Mouse (Mus musculus): ENCODE results near the gene Ar.

Gene Ar

DNA sequence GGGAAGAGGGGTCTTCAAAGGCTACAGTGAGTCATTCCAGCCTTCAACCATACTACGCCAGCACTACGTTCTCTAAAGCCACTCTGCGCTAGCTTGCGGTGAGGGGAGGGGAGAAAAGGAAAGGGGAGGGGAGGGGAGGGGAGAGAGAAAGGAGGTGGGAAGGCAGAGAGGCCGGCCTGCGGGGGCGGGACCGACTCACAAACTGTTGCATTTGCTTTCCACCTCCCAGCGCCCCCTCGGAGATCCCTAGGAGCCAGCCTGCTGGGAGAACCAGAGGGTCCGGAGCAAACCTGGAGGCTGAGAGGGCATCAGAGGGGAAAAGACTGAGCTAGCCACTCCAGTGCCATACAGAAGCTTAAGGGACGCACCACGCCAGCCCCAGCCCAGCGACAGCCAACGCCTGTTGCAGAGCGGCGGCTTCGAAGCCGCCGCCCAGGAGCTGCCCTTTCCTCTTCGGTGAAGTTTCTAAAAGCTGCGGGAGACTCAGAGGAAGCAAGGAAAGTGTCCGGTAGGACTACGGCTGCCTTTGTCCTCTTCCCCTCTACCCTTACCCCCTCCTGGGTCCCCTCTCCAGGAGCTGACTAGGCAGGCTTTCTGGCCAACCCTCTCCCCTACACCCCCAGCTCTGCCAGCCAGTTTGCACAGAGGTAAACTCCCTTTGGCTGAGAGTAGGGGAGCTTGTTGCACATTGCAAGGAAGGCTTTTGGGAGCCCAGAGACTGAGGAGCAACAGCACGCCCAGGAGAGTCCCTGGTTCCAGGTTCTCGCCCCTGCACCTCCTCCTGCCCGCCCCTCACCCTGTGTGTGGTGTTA is at the start of gene Ar:
Gene Ar (plus strand): TSS at position 239 of the 812 bp plus-strand sequence.
- DNase-seq (ENCODE audit: low read depth in 1 of 2, low spot score in 2 of 2) = no peak

- no peak for DNase-seq (ENCODE audit: low read depth in 1 of 2, low spot score in 2 of 2)
Observed at GRCm38 (mm10) chrX:98149724-98150392, 1.3 kb downstream of the Ar start.

DNA sequence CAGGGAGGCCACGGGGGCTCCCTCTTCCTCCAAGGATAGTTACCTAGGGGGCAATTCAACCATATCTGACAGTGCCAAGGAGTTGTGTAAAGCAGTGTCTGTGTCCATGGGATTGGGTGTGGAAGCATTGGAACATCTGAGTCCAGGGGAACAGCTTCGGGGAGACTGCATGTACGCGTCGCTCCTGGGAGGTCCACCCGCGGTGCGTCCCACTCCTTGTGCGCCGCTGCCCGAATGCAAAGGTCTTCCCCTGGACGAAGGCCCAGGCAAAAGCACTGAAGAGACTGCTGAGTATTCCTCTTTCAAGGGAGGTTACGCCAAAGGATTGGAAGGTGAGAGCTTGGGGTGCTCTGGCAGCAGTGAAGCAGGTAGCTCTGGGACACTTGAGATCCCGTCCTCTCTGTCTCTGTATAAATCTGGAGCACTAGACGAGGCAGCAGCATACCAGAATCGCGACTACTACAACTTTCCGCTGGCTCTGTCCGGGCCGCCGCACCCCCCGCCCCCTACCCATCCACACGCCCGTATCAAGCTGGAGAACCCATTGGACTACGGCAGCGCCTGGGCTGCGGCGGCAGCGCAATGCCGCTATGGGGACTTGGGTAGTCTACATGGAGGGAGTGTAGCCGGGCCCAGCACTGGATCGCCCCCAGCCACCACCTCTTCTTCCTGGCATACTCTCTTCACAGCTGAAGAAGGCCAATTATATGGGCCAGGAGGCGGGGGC is 2.0 kb downstream of the Ar start:
- DNase-seq (ENCODE audit: low read depth in 1 of 2, low spot score in 2 of 2) = no peak

DNA sequence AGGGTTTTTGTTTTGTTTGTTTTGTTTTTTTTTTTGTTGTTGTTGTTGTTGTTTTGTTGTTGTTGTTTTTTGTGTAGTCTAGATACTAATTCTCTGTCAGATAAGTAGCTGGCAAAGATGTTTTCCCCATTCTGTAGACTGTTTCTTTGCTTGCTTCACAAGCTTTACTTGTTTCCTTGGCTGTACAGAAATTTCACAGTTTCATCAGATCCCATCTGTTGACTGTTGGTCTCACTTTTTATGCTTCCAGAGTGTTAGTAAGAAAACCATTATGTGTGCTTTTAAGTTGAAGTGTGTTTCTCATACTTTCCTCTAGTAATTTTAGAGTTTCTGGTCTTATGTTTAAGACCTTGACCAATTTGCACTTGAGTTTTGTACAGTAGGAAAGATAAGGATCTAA is 41.2 kb downstream of the Ar start:
- no peak for DNase-seq (ENCODE audit: low read depth in 1 of 2, low spot score in 2 of 2)

DNA sequence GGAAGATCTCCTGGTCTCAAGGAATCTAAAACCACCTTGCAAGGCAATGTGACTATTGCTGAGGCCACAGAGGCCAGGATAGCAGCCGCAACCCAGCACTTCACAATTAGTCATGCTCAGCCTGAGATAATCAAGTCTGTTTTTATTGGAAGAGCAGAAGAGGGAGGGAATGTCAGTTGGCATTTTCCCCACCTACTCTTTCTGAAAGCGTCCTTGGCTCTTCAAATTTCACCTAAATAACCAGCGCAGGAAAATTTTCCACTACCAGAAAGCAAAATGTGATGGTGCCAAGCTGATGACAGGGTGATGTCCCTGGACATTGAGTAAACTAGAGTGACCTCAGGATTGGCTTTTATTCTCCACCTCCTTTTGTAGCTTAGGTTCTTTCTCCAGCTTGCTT is 57.2 kb downstream of the Ar start:
- DNase-seq (ENCODE audit: low read depth in 1 of 2, low spot score in 2 of 2) = no peak

DNA sequence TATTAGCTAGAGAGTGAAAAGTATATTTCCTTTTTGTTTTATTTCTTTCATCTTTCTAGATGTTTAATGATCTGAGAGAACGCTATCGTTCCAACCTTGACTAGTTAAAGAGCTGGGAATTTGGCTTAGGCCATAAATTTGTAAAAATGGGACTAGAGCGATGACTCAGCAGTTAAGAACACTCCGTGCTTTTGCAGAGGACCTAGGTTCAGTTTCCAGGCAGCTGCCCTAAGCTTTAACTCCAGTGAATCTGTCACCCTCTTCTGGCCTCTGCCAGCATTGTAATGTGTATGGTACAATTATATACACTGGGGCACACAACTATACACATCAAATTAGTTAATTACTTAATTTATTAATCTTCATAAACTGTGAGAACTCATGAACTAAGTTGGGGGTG is 58.6 kb downstream of the Ar start:
- DNase-seq (ENCODE audit: low read depth in 1 of 2, low spot score in 2 of 2) = no peak

DNA sequence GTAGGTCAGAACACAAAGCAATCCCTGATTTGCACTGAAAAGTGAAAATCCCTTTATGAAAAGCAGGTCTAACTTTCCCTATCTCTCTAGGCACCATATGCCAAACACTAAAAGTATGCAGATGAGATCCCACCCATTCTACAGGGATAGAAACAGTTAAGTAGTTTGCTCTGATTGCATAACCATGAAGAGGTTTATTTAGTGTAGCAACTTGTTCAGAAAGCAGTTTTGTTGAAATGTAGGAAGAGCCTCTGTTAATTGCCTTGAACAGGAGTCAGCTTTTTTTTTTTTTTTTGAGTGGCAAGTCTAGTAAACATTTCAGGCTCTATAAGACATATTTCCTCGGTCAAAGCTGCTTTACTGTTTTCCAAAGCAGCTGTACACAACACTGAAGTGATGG is 67.5 kb downstream of the Ar start:
- no peak for DNase-seq (ENCODE audit: low read depth in 1 of 2, low spot score in 2 of 2)

DNA sequence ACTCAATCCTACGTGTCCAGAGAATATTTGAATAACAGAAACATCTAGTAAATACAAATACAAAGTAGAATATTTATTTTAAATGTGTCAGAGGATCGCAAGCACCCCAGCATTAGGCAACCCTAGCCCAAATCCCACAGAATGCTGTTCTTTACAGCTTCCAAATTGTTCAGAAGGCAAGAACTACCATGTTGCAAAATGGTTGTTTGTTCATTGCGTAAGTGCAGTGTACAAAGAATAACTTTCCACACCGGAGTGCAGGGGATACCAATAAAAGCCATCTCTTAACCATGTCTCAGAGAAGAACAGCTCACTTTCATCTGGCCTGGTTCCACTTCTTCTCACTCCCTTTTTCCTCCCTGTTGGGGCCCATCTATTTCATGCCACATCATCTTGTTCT is 90.4 kb downstream of the Ar start:
- DNase-seq (ENCODE audit: low read depth in 1 of 2, low spot score in 2 of 2) = no peak

GRCm38 (mm10) chrX:98245108-98245507 is 96.5 kb downstream of the Ar start:
- no peak for DNase-seq (ENCODE audit: low read depth in 1 of 2, low spot score in 2 of 2)

DNA sequence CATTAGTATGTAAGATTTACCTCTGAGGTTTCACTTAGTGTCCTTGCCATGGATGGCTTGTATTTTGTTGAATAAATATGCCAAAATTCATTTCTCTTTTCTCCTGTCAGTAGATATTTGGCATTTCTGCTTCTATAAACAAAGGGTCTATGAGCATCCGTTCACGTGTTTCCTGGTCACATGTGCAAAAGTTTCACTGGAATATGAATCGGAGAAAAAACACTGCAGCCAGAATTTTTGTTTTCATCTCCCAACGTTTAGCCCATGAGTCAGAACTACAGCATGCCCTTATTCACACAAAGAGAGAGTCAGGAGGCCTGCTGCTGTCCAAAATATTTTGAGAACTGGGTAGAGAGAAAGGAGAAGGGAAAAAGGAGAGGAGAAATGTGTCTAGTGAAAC is 99.8 kb downstream of the Ar start:
- no peak for DNase-seq (ENCODE audit: low read depth in 1 of 2, low spot score in 2 of 2)

GRCm38 (mm10) chrX:98259620-98260019 is 111.1 kb downstream of the Ar start:
- no peak for DNase-seq (ENCODE audit: low read depth in 1 of 2, low spot score in 2 of 2)

DNA sequence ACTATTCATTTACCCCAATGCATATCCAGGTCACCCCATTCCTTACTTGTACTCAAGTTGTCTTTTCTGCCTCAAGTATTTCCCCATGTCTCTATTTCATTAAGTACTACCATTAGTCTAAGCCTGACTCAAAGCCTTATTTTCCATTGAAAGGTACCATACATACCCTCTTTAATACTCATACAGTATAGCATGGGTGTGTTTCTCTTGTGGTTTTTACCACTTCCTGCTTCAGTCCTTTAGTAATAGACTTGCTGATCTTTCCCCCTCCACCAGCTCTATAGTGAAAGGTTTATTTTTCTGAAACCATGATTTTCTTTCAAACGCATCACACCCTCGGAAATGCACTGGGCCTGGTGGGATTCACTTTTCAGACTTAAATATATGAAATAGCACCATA is 117.2 kb downstream of the Ar start:
- DNase-seq (ENCODE audit: low read depth in 1 of 2, low spot score in 2 of 2) = no peak

GRCm38 (mm10) chrX:98271361-98271760 is 122.8 kb downstream of the Ar start:
- no peak for DNase-seq (ENCODE audit: low read depth in 1 of 2, low spot score in 2 of 2)

GRCm38 (mm10) chrX:98291763-98292162 is 143.2 kb downstream of the Ar start:
- DNase-seq (ENCODE audit: low read depth in 1 of 2, low spot score in 2 of 2) = no peak

GRCm38 (mm10) chrX:98300685-98301084 is 152.1 kb downstream of the Ar start:
- DNase-seq (ENCODE audit: low read depth in 1 of 2, low spot score in 2 of 2) = no peak

DNA sequence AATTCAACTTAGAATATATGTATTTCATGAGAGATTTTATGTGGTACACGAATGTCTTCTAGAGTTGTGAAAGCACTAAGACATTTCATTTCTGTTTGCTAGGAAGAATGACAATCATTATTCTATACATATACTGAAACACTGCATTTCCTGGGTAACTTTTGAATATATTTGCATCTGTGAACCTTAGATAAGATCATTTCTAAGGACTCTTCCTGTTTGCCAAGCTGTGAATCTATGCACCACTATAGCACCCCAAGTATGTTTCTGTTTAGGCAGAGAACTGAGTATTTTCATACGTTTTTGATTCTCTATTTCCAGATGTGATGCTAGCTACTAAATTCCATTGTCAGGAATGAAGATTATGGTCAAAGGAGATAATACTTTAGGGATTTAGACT is 153.4 kb downstream of the Ar start:
- DNase-seq (ENCODE audit: low read depth in 1 of 2, low spot score in 2 of 2) = no peak

- DNase-seq (ENCODE audit: low read depth in 1 of 2, low spot score in 2 of 2) = no peak
Observed at GRCm38 (mm10) chrX:98315961-98316360, 167.4 kb downstream of the Ar start.

- DNase-seq (ENCODE audit: low read depth in 1 of 2, low spot score in 2 of 2) = no peak
Observed at GRCm38 (mm10) chrX:98317483-98317882, 168.9 kb downstream of the Ar start.

- no peak for DNase-seq (ENCODE audit: low read depth in 1 of 2, low spot score in 2 of 2)
Observed at GRCm38 (mm10) chrX:98323105-98323504, 174.5 kb downstream of the Ar start.

DNA sequence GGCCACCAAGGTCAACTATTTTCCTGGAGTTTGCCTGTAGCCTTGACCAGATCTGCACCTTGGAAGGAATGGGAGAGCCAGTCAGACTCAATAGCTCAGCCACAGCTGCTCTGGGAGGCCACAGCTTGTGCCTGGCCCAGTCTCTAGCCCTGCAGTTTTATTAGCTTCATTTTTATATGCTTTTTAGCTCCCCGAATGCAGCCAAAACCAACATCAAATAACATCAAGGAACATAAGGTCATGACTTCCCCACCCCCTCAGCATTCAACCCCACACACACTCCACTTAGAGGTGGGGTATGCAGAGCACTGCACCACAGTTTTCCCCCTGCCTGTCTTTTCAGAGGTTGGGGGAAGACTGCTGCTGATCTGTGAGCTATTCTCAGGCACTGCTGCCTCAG is 198.9 kb downstream of the Ar start:
- DNase-seq (ENCODE audit: low read depth in 1 of 2, low spot score in 2 of 2) = no peak

- DNase-seq (ENCODE audit: low read depth in 1 of 2, low spot score in 2 of 2) = no peak
Observed at GRCm38 (mm10) chrX:98348036-98348435, 199.5 kb downstream of the Ar start.
